Mouse (Mus musculus) kidney, adult 2 months (tissue): ENCODE results near the gene Mobp. TPM values are rescaled to one million over a fixed set of nuclear protein-coding genes. Genes with fewer than 3 reads are reported as not detected.

Source experiments
- DNase-seq: peaks from one replicate; pipeline ENCODE4 v3.0.0; 2021
- H3K27ac ChIP-seq: fragments of 200-500 bp; 2 replicates; pipeline ENCODE4 v1.5.1; 2012; ENCODE audit warnings: low read depth, low read length, control low read depth, inconsistent platforms; ENCODE audit not compliant: insufficient read depth
- H3K27me3 ChIP-seq: fragments of 200-500 bp; replicated peaks from 2 replicates; pipeline ENCODE4 v1.6.1; 2012; ENCODE audit warnings: mild to moderate bottlenecking, moderate library complexity, low read length, inconsistent platforms; ENCODE audit not compliant: control insufficient read depth, insufficient read depth
- H3K36me3 ChIP-seq: fragments of 200-500 bp; 2 replicates; pipeline ENCODE4 v1.6.1; 2012; ENCODE audit warnings: mild to moderate bottlenecking, moderate library complexity, low read length, inconsistent platforms; ENCODE audit not compliant: control insufficient read depth, insufficient read depth
- H3K4me1 ChIP-seq: fragments of 200-500 bp; 2 replicates; pipeline ENCODE4 v1.6.1; 2011; ENCODE audit warnings: low read length; ENCODE audit not compliant: control insufficient read depth, insufficient read depth
- H3K4me3 ChIP-seq: fragments of 200-500 bp; 2 replicates; pipeline ENCODE4 v1.5.1; 2011; ENCODE audit warnings: mild to moderate bottlenecking, low read depth, low read length, control low read depth; ENCODE audit not compliant: insufficient read depth
- CTCF ChIP-seq: fragments of 200-500 bp; conservative IDR thresholded peaks from 2 replicates; pipeline ENCODE4 v1.5.1; 2011; ENCODE audit warnings: low read depth, mild to moderate bottlenecking, control low read depth, low read length, moderate library complexity, mixed read lengths; ENCODE audit not compliant: insufficient read depth, insufficient read length
- POLR2A ChIP-seq: fragments of 200-500 bp; IDR thresholded peaks from one replicate; pipeline ENCODE4 v1.6.1; 2011; ENCODE audit warnings: low read depth, low read length, control low read depth
- WGBS: fragments of 180-500 bp; shearing (Covaris S2); methylation state at CpG from one replicate; pipeline ENCODE4 v1.1.7; 2018; 5-methylcytosine and 5-hydroxymethylcytosine counted together
- polyA plus RNA-seq: library from polyadenylated mRNA; depleted of rRNA; stranded (reverse); fragments of >200 nt; gene quantifications from 2 replicates; pipeline ENCODE4 v1.2.3, GENCODE M21; 2012; rRNA removed

Mobp gene
- polyA plus RNA-seq, 1 experiment: not detected

GRCm38 (mm10) chr9:120210068-120210467 is 60.6 kb downstream of the Mobp start:
- Histone ChIP-seq H3K27ac (no peak overlapping the region), H3K36me3 (no peaks in the 10 kb centered on the region), H3K27me3 (no peaks in the 10 kb centered on the region), H3K4me3 (no peak overlapping the region), H3K4me1 (no peaks in the 10 kb centered on the region)
- DNase-seq: peak; percentile 13
- TF ChIP-seq CTCF (peak; percentile 60), POLR2A (no peak)
- WGBS: 80% methylated on average over 4 of the region's 4 CpGs

- Histone ChIP-seq H3K27me3 (no peaks in the 10 kb centered on the region), H3K4me3 (no peak overlapping the region), H3K27ac (no peak overlapping the region), H3K36me3 (no peaks in the 10 kb centered on the region), H3K4me1 (no peaks in the 10 kb centered on the region)
- TF ChIP-seq CTCF: no peak
- TF ChIP-seq POLR2A: no peak
- DNase-seq: no peak
- WGBS: 72% methylated on average over 4 of the region's 4 CpGs
Measured at GRCm38 (mm10) chr9:120210865-120211264, 61.4 kb downstream of the Mobp start.

GRCm38 (mm10) chr9:120212936-120213335 is 63.4 kb downstream of the Mobp start:
- H3K27ac ChIP-seq: no peak overlapping the region
- H3K27me3 ChIP-seq: no peaks in the 10 kb centered on the region
- 79% methylated on average over 6 of the region's 6 CpGs for WGBS
- no peak overlapping the region for H3K4me3 ChIP-seq
- DNase-seq: no peak
- TF ChIP-seq CTCF: no peak
- no peak for TF ChIP-seq POLR2A
- no peaks in the 10 kb centered on the region for H3K4me1 ChIP-seq
- H3K36me3 ChIP-seq: no peaks in the 10 kb centered on the region

- DNase-seq: no peak
- Histone ChIP-seq H3K4me1 (no peaks in the 10 kb centered on the region), H3K36me3 (no peaks in the 10 kb centered on the region), H3K27me3 (no peaks in the 10 kb centered on the region), H3K4me3 (no peak overlapping the region), H3K27ac (no peak overlapping the region)
- 68% methylated on average over 11 of the region's 11 CpGs for WGBS
- TF ChIP-seq CTCF: no peak
- no peak for TF ChIP-seq POLR2A
Measured at GRCm38 (mm10) chr9:120214978-120215495, 65.5 kb downstream of the Mobp start.

GRCm38 (mm10) chr9:120219411-120219810 is 69.9 kb downstream of the Mobp start:
- no peak overlapping the region for H3K4me3 ChIP-seq
- DNase-seq: no peak
- H3K36me3 ChIP-seq: no peaks in the 10 kb centered on the region
- H3K4me1 ChIP-seq: no peaks in the 10 kb centered on the region
- TF ChIP-seq CTCF: no peak
- no peak for TF ChIP-seq POLR2A
- no peak overlapping the region for H3K27ac ChIP-seq
- 51% methylated on average over 3 of the region's 3 CpGs for WGBS
- no peaks in the 10 kb centered on the region for H3K27me3 ChIP-seq

Other genes starting within 250 kb of the Mobp start
- gene Gorasp1, start 212.1 kb upstream of the Mobp start, polyA plus RNA-seq: 17.8 and 20.7 TPM in 2 replicates
- gene Ttc21a, start 212.1 kb upstream of the Mobp start, polyA plus RNA-seq: 0.06 and 0.07 TPM in 2 replicates
- 14.8 and 24.2 TPM in 2 replicates for gene Csrnp1, start 165.0 kb upstream of the Mobp start, polyA plus RNA-seq
- gene Xirp1, start 126.1 kb upstream of the Mobp start, polyA plus RNA-seq: 0.18 and 0.94 TPM in 2 replicates
- 5.5 and 6.1 TPM in 2 replicates for gene Cx3cr1, start 79.8 kb upstream of the Mobp start, polyA plus RNA-seq
- gene Ccr8, start 57.6 kb upstream of the Mobp start, polyA plus RNA-seq: 0.10 and 0.33 TPM in 2 replicates
- gene Slc25a38, start 39.3 kb upstream of the Mobp start, polyA plus RNA-seq: 49.6 and 52.0 TPM in 2 replicates
- 1,195 and 1,310 TPM in 2 replicates for gene Rpsa, start 22.0 kb upstream of the Mobp start, polyA plus RNA-seq
- gene Myrip, start 151.8 kb downstream of the Mobp start, polyA plus RNA-seq: 1.1 and 1.3 TPM in 2 replicates